Comparison of ENCODE assay signal across 13 mouse cellular contexts in the genomic region with DNA sequence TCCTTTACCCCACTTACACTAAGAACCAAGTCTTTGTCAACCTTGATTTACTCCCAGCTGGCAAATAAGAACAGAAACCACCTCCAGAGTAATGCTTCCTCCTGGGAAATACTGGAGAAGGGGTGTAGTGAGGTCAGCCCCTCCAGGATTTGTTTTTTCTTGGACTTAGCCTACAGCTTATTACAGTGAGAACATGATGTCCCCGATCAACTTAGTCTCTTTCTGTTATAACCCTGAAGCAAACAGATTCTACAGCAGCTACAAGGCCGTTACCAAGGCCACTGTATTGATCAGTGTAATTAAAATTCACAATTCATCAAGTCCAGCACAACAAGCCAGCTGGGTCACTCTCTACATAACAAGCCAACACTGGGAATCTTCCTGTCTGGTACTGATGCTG. TPM values are rescaled to one million over a fixed set of nuclear protein-coding genes. Genes with fewer than 3 reads are reported as not detected.
DNase-seq lines count a peak whose midpoint lies in the region; ATAC-seq and TF ChIP-seq lines count a peak whose summit lies in the region.
"Had no signal": no experiment of that assay in that cellular context is flagged by ENCODE, and none has a peak within 500 bp of the region (broad histone marks: within the 10 kb centered on the region; RNA-seq: fewer than 3 reads in every experiment).

No protein-coding gene starts in this region.

- H3K9ac ChIP-seq in hindbrain, postnatal 0 days (replicated peaks; ENCODE audit: low read length): no peak overlapping the region
- H3K9ac ChIP-seq: liver, embryonic 13.5 days had no signal

- no peak for TF ChIP-seq CTCF in left cerebral cortex, adult 2 months (IDR thresholded peaks at IDR 0.05)
- no peak for TF ChIP-seq CTCF in hindbrain, postnatal 0 days (IDR thresholded peaks at IDR 0.05; ENCODE audit: low read depth)

- intact Hi-C loops in left cerebral cortex, adult 2 months (cut with DNase I): loop anchor here (5.0 kb wide), 1 partner anchor 457 kb away; a partner anchor contains a TSS
- intact Hi-C loops in left cerebral cortex, postnatal 4 days (cut with DNase I): no loop called here

- no peaks in the 10 kb centered on the region for H3K36me3 ChIP-seq in hindbrain, postnatal 0 days (ENCODE audit: insufficient read depth, low read length)
- H3K36me3 ChIP-seq: liver, embryonic 13.5 days had no signal

- no peak overlapping the region for H3K4me3 ChIP-seq in left cerebral cortex, adult 2 months
- no peak overlapping the region for H3K4me3 ChIP-seq in hindbrain, postnatal 0 days (ENCODE audit: low read length)
- H3K4me3 ChIP-seq: liver, embryonic 13.5 days had no signal

- ATAC-seq in frontal cortex, adult (ENCODE audit: low TSS enrichment): peak; percentile 24; the same call in 1 of the 2 replicates
- ATAC-seq in hindbrain, postnatal 0 days: peak; percentile 72

- peak overlapping the region; percentile 35 for H3K4me2 ChIP-seq in hindbrain, postnatal 0 days (ENCODE audit: low read depth, low read length)
- H3K4me2 ChIP-seq: liver, embryonic 13.5 days had no signal

- H3K9me3 ChIP-seq in hindbrain, postnatal 0 days (ENCODE audit: low read length): no peaks in the 10 kb centered on the region
- H3K9me3 ChIP-seq: liver, embryonic 13.5 days had no signal

- no peaks in the 10 kb centered on the region for H3K27me3 ChIP-seq in hindbrain, postnatal 0 days (ENCODE audit: insufficient read depth, low read length)
- H3K27me3 ChIP-seq: CH12.LX; liver, embryonic 13.5 days had no signal

- H3K4me1 ChIP-seq in hindbrain, postnatal 0 days (ENCODE audit: insufficient read depth, low read length): peaks cover 42% of the 10 kb centered on the region

- WGBS in hindbrain, postnatal 0 days: 39% methylated on average over 2 of the region's 2 CpGs

- H3K27ac ChIP-seq in left cerebral cortex, adult 2 months: peak overlapping the region; percentile 48; the same call in 1 of the 2 replicates
- peak overlapping the region; percentile 48 for H3K27ac ChIP-seq in hindbrain, postnatal 0 days
- H3K27ac ChIP-seq: liver, embryonic 13.5 days had no signal

- DNase-seq in frontal cortex, postnatal 36 days (ENCODE audit: low spot score in 2 of 2): no peak
- DNase-seq in left cerebral cortex, adult 2 months (ENCODE audit: extremely low spot score in 1 of 2, low spot score in 2 of 2): no peak
- no peak for DNase-seq in left cerebral cortex, postnatal 4 days
- peak; percentile 36 for DNase-seq in brain, adult 2 months (ENCODE audit: low read depth, low spot score)
- peak; percentile 40 for DNase-seq in hindbrain, postnatal 0 days (ENCODE audit: low spot score)
- DNase-seq in embryo, embryonic 11 days: no peak
- DNase-seq in ovary, postnatal 10 days (ENCODE audit: low spot score): no peak
- DNase-seq: gastrocnemius, postnatal 10 days; liver, embryonic 13.5 days; thymus, adult 2 months had no signal

RNA-seq across cellular contexts. Expression of a gene that starts 6.0 kb away (rescaled TPM):
- total RNA-seq in left cerebral cortex, adult 2 months (2021): 100 to 1,000 TPM; 332 to 340 TPM
- 100 to 1,000 TPM; 185 to 200 TPM for total RNA-seq in left cerebral cortex, postnatal 4 days (2021)
- total RNA-seq in hindbrain, postnatal 0 days (2014; rRNA removed): 54.2 and 55.3 TPM in 2 replicates
- 122 and 132 TPM in 2 replicates for polyA plus RNA-seq in hindbrain, postnatal 0 days (2015; fragmentation: Nextera tagmentation; extraction: Ambion mirVana)

RNA-seq across cellular contexts. Expression of a gene that starts 58.9 kb away (rescaled TPM):
- 10 to 100 TPM; 65.9 to 69.0 TPM for total RNA-seq in left cerebral cortex, adult 2 months (2021)
- total RNA-seq in left cerebral cortex, postnatal 4 days (2021): 100 to 1,000 TPM; 114 to 120 TPM
- 133 and 135 TPM in 2 replicates for total RNA-seq in hindbrain, postnatal 0 days (2014; rRNA removed)
- polyA plus RNA-seq in hindbrain, postnatal 0 days (2015; fragmentation: Nextera tagmentation; extraction: Ambion mirVana): 98.2 and 98.7 TPM in 2 replicates

RNA-seq across cellular contexts. Expression of a gene that starts 59.2 kb away (rescaled TPM):
- not detected for total RNA-seq in left cerebral cortex, adult 2 months (2021)
- total RNA-seq in left cerebral cortex, postnatal 4 days (2021): not detected
- total RNA-seq in hindbrain, postnatal 0 days (2014; rRNA removed): not detected in 2 replicates
- polyA plus RNA-seq in hindbrain, postnatal 0 days (2015; fragmentation: Nextera tagmentation; extraction: Ambion mirVana): not detected in 2 replicates
- total RNA-seq: CH12.LX; gastrocnemius, postnatal 10 days; layer of hippocampus, postnatal 14 days had no signal
- polyA plus RNA-seq: liver, embryonic 13.5 days; thymus, adult 2 months had no signal

Comparison
In these comparisons a context has a peak if more than half of its experiments do, and no peak if none do; other contexts are left out.
1. DNase-seq: peak in brain, adult 2 months (single experiment) and hindbrain, postnatal 0 days (single experiment); none in frontal cortex, postnatal 36 days (0 of 2), left cerebral cortex, adult 2 months (0 of 2), left cerebral cortex, postnatal 4 days (single experiment), embryo, embryonic 11 days (single experiment) and ovary, postnatal 10 days (single experiment).